Mouse (Mus musculus): ENCODE data around the gene Slc37a4. TPM values are rescaled to one million over a fixed set of nuclear protein-coding genes. Genes with fewer than 3 reads are reported as not detected.
"Not testable (repeated sequence)": the region's sequence is repeated elsewhere in the genome, so short reads cannot be mapped to it uniquely, and the experiment has no call there.

The Slc37a4 gene
- total RNA-seq, 1 experiment from 2014 or later = 33.9 TPM

DNA sequence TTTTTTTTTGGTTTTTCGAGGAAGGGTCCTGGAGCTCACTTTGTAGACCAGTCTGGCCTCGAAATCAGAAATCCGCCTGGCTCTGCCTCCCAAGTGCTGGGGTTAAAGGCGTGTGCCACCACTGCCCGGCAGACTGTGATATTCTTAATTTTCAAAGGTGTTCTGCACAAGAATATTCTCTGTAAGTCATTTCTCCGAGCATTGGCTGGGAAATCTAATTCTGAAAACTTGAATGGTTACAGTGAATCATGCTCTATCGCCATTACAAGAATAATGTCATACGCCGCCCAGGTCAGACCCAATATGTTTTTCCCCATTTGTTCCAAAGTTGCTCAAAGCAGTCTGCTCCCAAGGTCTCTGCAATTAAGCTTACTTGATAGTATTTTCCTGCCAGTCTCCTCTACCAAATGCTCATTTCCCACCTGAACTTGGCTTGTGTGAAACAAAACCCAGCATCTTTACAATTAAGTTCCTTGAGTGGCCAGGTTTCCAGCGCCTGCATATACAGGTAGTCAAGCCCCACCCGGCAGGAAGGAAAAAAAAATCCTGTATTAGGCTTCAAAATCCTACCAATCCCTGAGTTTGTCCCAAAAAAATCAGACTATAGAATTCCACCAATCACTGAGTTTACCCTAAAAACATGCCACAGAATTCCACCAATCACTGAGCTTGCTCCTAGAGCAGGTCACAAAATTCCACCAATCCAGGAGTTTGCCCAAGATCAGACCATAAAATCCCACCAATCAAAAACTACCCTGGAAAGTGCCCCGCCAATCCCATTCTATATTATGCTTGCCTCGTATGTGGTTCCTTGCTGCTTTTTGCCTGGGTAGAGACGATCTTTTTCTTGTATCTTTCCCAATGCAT is 22.1 kb downstream of the Slc37a4 start, which contains the start of gene Ccdc84:
Ccdc84 (minus strand) TSS at position 51 of the 867 bp plus-strand sequence.
- no peak for ATAC-seq (replicated peaks; ENCODE audit: insufficient number of reproducible peaks, low FRiP score, low TSS enrichment, poor library complexity, severe bottlenecking)

DNA sequence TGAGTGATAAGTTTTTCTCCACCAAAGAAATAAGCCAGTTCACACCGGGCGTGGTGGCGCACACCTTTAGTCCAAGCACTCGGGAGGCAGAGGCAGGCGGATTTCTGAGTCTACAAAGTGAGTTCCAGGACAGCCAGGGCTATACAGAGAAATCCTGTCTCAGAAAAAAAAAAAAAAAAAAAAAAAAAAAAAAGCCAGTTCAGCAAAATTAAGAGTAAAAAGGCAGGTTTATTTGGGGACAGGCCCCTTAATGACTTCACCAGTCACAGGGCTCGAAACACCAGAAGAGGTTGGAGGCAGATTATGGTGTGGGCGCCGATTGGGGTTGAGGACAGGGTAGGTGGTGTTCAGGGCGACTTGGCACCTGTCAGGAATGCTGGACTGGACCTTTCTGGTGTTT is 23.1 kb downstream of the Slc37a4 start:
- ATAC-seq (replicated peaks; ENCODE audit: insufficient number of reproducible peaks, low FRiP score, low TSS enrichment, poor library complexity, severe bottlenecking) = not testable (repeated sequence)

DNA sequence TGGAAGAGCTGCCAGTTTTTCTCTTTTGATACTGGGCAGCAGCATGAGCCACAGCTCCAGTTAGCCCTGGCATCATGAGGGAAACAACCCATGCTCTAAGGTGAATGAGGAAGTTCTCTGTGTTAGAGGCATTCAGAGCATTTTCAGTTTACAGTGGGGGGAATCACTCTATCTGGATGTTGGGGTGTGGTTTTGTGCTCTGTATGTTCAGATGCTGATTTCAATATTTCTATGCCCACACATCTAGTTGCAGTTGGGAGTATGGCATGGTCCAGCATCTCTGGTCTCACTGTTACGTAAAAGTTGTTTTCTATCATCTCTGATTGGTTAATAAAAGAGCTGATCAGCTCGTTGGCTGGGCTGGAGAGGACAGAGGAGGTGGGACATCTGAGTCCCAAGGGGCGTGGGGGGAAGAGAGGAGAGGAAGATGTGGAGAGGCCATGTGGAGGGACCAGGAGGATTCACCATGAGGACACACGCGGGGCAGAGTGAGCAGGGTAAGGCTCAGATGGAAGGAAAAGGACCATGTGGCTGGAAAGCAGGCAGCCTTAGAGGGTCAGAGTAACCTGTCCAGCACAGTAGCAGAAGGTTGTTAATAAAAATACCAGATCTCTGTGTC is 23.7 kb downstream of the Slc37a4 start:
- no peak for ATAC-seq (replicated peaks; ENCODE audit: insufficient number of reproducible peaks, low FRiP score, low TSS enrichment, poor library complexity, severe bottlenecking)

DNA sequence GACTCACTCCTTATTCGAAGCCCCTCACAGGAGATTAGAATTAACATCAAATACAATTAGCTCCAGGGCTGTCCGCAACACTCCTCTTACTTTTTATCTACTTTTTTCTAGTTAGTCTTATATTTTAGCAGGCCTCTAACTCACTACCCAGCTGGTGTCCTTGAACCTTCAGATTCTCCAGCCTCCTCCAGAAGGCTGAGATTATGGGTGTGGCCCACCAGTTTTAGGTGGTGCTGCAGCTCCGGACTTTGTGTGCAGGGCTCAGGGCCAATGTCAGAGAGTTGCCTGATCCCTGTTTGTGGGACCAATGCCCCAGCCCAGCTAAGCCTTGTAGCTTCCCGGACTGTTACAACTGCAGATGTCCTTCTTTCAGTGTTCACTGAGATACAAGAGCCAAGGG is 26.9 kb downstream of the Slc37a4 start:
- ATAC-seq (replicated peaks; ENCODE audit: insufficient number of reproducible peaks, low FRiP score, low TSS enrichment, poor library complexity, severe bottlenecking) = no peak

DNA sequence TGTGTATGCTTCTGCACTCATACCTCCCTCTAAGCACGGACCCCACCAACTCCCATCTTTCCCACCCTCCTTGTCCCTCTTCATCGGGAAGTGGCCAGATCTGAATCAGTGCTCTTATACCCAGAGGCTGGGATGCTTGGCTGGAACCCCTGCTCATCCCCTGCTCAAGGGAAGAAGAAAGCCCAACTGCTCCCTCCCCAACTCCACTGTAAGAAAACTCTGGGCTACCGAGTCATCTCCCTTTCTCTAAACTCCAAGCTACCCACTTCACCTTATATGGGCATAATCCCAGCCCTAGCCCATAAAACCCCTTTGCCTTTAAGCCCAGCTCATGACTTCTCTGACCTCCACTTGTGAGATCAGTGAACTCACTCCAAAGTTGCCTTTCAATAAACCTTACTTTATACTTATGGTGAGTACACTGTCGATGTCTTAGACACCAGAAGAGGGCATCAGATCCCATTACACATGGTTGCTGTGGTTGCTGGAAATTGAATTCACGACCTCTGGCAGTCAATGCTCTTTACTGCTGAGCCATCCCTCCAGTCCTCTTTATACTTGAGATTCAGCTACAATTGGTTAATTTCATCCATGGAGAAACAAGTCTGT is 36.0 kb downstream of the Slc37a4 start:
- ATAC-seq (replicated peaks; ENCODE audit: insufficient number of reproducible peaks, low FRiP score, low TSS enrichment, poor library complexity, severe bottlenecking) = no peak

DNA sequence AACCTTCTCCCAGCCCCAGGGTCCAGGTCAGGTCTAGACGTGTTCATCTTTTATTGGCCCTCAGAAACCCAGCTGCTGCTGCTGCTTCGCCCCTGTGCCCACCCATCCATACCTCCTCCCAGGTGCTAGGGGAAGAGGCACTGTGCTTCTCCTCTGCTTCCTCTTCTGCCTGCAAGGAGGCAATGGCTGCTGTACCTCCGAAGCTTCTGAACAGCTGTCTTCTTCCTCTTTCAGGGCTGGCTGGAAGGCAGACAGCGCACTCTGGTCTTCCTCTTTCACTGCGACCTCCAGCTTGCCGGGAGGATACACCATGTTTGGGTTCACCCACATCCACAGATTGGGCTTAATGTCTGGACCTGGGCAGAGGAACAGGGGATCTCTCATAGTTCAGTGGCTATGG is 39.1 kb downstream of the Slc37a4 start:
- peak; percentile 94 for ATAC-seq (replicated peaks; ENCODE audit: insufficient number of reproducible peaks, low FRiP score, low TSS enrichment, poor library complexity, severe bottlenecking)

DNA sequence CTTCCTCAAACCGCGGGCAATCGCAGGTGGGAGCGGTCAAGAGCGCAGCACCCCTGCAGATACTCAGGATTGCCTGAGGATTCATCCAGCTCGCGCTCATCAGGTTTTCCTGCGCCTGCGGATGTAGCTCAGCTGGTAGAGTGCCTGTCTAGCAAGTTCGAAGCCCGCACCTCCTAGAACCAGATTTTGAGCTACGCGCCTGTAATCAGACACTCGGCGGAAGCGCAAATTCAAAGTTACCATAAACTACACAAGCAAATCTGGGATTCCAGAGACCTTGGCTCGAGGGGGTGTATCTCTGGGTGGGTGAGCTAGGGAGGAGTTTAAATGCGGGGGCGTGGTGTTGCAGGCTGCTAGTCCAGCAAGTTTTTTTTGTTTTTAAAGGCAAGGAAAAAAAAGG is 44.3 kb downstream of the Slc37a4 start, which contains the start of gene Foxr1:
Foxr1 (minus strand) TSS at position 176 of the 400 bp plus-strand sequence.
- no peak for ATAC-seq (replicated peaks; ENCODE audit: insufficient number of reproducible peaks, low FRiP score, low TSS enrichment, poor library complexity, severe bottlenecking)

DNA sequence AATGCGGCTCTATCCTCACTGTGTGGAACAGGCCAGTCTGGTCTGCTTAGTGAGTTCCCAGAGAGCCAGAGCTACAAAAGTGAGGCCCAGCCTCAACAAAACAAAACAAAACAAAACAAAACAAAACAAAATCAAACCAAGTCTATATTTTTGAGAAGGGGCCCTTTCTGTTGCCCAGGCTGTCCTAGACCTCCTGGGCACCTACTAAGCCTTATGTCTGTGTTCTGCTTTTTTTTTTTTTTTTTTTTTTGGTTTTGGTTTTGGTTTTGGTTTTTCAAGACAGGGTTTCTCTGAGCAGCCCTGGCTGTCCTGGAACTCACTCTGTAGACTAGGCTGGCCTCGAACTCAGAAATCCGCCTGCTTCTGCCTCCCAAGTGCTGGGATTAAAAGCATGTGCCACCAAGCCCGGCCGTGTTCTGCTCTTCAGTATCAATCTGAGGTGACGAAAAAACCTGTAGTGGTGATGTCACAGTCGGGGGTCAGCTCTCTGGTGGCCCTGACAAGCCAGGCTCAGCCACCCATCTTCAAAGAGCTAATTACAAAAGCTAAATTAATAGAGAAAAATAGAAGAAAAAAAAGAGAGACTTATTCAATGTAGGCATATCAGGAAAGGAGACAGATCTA is 47.9 kb downstream of the Slc37a4 start:
- ATAC-seq (replicated peaks; ENCODE audit: insufficient number of reproducible peaks, low FRiP score, low TSS enrichment, poor library complexity, severe bottlenecking) = not testable (repeated sequence)

DNA sequence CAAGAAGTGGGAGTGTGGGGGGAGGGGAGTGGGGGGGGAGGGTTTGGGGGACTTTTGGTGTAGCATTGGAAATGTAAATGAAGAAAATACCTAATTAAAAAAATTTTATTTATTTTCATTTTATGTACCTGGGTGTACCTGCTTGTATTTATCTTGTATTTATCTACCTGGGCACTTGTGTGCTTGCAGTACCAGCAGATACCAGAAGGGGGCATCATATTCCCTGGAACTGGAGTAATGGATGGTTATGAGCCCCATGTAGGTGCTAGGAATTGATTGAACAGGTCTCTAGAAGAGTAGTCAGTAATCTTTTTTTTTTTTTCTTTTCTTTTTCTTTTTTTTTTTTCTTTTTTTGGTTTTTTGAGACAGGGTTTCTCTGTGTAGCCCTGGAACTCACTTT is 53.7 kb downstream of the Slc37a4 start:
- ATAC-seq (replicated peaks; ENCODE audit: insufficient number of reproducible peaks, low FRiP score, low TSS enrichment, poor library complexity, severe bottlenecking) = no peak

Other genes with a start within 250 kb of the Slc37a4 start
- gene Cbl, start 162.8 kb upstream of the Slc37a4 start, total RNA-seq (2017) = 47.1 to 115 TPM (median 63.1 TPM) in 3 replicates
- gene Ccdc153, start 156.2 kb upstream of the Slc37a4 start, total RNA-seq (2017) = not detected in 3 replicates
- 1.7 TPM in 1 of 3 replicates, not detected in the others for gene Pdzd3, start 145.4 kb upstream of the Slc37a4 start, total RNA-seq (2017)
- gene Nlrx1, start 128.3 kb upstream of the Slc37a4 start, total RNA-seq (2017) = 14.8 to 15.8 TPM (median 15.3 TPM) in 3 replicates
- gene Abcg4, start 108.2 kb upstream of the Slc37a4 start, total RNA-seq (2017) = not detected in 3 replicates
- gene Hinfp, start 91.2 kb upstream of the Slc37a4 start, total RNA-seq (2017) = 22.9 to 34.0 TPM (median 23.0 TPM) in 3 replicates
- 6.0 to 18.9 TPM (median 12.2 TPM) in 3 replicates for gene C2cd2l, start 76.6 kb upstream of the Slc37a4 start, total RNA-seq (2017)
- gene Dpagt1, start 70.8 kb upstream of the Slc37a4 start, total RNA-seq (2017) = 1.8 to 5.6 TPM (median 2.3 TPM) in 3 replicates
- gene H2afx, start 62.2 kb upstream of the Slc37a4 start, total RNA-seq (2017) = 8.1 to 12.3 TPM (median 8.6 TPM) in 3 replicates
- 8.2 to 19.1 TPM (median 15.1 TPM) in 3 replicates for gene Hmbs, start 52.6 kb upstream of the Slc37a4 start, total RNA-seq (2017)
- gene Vps11, start 35.2 kb upstream of the Slc37a4 start, total RNA-seq (2017) = 27.4 to 38.1 TPM (median 32.2 TPM) in 3 replicates
- gene Hyou1, start 17.4 kb upstream of the Slc37a4 start, total RNA-seq (2017) = 47.1 to 80.0 TPM (median 54.2 TPM) in 3 replicates
- gene Rps25, start 10.3 kb downstream of the Slc37a4 start, total RNA-seq (2017) = 995 to 1,562 TPM (median 1,501 TPM) in 3 replicates
- 25.9 to 40.8 TPM (median 32.3 TPM) in 3 replicates for gene Trappc4, start 10.7 kb downstream of the Slc37a4 start, total RNA-seq (2017)
- gene Ccdc84, start 21.7 kb downstream of the Slc37a4 start, total RNA-seq (2017) = 25.5 to 38.4 TPM (median 28.7 TPM) in 3 replicates
- gene Foxr1, start 44.3 kb downstream of the Slc37a4 start, total RNA-seq (2017) = not detected in 3 replicates
- gene Upk2, start 58.1 kb downstream of the Slc37a4 start, total RNA-seq (2017) = not detected in 3 replicates
- 2.8 to 14.1 TPM (median 2.8 TPM) in 3 replicates for gene Bcl9l, start 86.0 kb downstream of the Slc37a4 start, total RNA-seq (2017)
- 13.4 to 23.0 TPM (median 17.5 TPM) in 3 replicates for gene Cxcr5, start 165.0 kb downstream of the Slc37a4 start, total RNA-seq (2017)
- gene Ddx6, start 208.0 kb downstream of the Slc37a4 start, total RNA-seq (2017) = 131 to 157 TPM (median 139 TPM) in 3 replicates

All from monocyte, adult 5-6 weeks (primary cell).